Mouse (Mus musculus) neural tube, embryonic 15.5 days (tissue): ENCODE results near the gene Col5a1. TPM values are rescaled to one million over a fixed set of nuclear protein-coding genes. Genes with fewer than 3 reads are reported as not detected.

Source experiments
- ATAC-seq: fragments of 200-750 bp; cut with Nextera tagmentation; 2 replicates; pipeline ENCODE4 v1.8.0; 2017; ENCODE audit warnings: mild to moderate bottlenecking, moderate TSS enrichment, moderate library complexity; ENCODE audit not compliant: low FRiP score
- H3K27ac ChIP-seq: fragments of 300-500 bp; sonication (generic); replicated peaks from 2 replicates; pipeline ENCODE4 v1.5.1; 2015; ENCODE audit warnings: mild to moderate bottlenecking, inconsistent platforms
- H3K27me3 ChIP-seq: fragments of 300-500 bp; sonication (generic); replicated peaks from 2 replicates; pipeline ENCODE4 v1.6.1; 2015; ENCODE audit warnings: inconsistent platforms
- H3K36me3 ChIP-seq: fragments of 300-500 bp; sonication (generic); 2 replicates; pipeline ENCODE4 v1.6.1; 2015; ENCODE audit warnings: inconsistent platforms
- H3K4me1 ChIP-seq: fragments of 300-500 bp; sonication (generic); 2 replicates; pipeline ENCODE4 v1.6.1; 2015; ENCODE audit warnings: inconsistent platforms
- H3K4me2 ChIP-seq: fragments of 300-500 bp; sonication (generic); 2 replicates; pipeline ENCODE4 v1.6.1; 2015; ENCODE audit warnings: inconsistent platforms, mild to moderate bottlenecking, moderate library complexity
- H3K4me3 ChIP-seq: fragments of 300-500 bp; sonication (generic); replicated peaks from 2 replicates; pipeline ENCODE4 v1.5.1; 2015; ENCODE audit warnings: mild to moderate bottlenecking, inconsistent platforms
- H3K9ac ChIP-seq: fragments of 300-500 bp; sonication (generic); replicated peaks from 2 replicates; pipeline ENCODE4 v1.6.1; 2015; ENCODE audit warnings: mild to moderate bottlenecking, inconsistent platforms
- H3K9me3 ChIP-seq: fragments of 300-500 bp; sonication (generic); replicated peaks from 2 replicates; pipeline ENCODE4 v1.6.1; 2016; ENCODE audit warnings: inconsistent platforms
- WGBS: fragments of 180-500 bp; shearing (Covaris S2); methylation state at CpG from one replicate; pipeline ENCODE4 v1.1.7; 2015; ENCODE audit warnings: mixed read lengths; 5-methylcytosine and 5-hydroxymethylcytosine counted together
- polyA plus RNA-seq: library from polyadenylated mRNA; unstranded; fragments of >200 nt; fragmentation: Nextera tagmentation; extraction: Ambion mirVana; gene quantifications from 2 replicates; pipeline ENCODE4 v1.2.1, GENCODE M21; 2015

The Col5a1 gene
- 21.5 and 29.0 TPM in 2 replicates for polyA plus RNA-seq

GRCm38 (mm10) chr2:27886148-27886551 lies at the start of gene Col5a1:
Gene Col5a1, plus strand, starts transcription at chr2:27886425.
- H3K9ac ChIP-seq, result peak within 1 kb of the TSS; percentile 53

DNA sequence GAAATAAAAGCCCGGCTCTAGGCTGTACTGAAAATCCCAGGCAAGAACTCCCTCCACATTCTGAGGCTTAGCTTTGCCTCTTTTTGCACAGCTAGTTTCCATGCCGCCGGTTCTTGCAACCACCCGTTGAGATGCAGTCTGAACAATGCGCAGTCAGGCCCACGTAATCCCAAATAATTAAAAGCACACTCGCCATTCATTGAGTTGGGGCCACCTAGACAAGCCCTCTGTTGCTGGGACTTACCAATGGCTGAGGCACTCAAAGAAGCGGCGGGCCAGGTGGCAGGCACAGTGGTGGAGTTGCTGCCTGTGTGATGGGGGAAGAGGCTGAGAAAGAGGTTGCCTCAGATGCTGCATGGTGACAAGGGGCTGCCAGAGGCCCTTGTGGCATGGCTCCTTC lies 48.1 kb upstream of the Col5a1 start:
- Histone ChIP-seq H3K27ac (no peak overlapping the region), H3K9ac (no peak overlapping the region), H3K27me3 (no peaks in the 10 kb centered on the region), H3K4me3 (no peak overlapping the region), H3K4me2 (no peak overlapping the region), H3K4me1 (peaks cover 14% of the 10 kb centered on the region), H3K9me3 (no peaks in the 10 kb centered on the region), H3K36me3 (no peaks in the 10 kb centered on the region)
- ATAC-seq, result no peak
- WGBS, result 68% methylated on average over 9 of the region's 9 CpGs

More at GRCm38 (mm10) chr2:27886148-27886551, at the start of gene Col5a1:
- WGBS, result under 1% methylated on average over 42 of the region's 45 CpGs
- peak; percentile 87 for ATAC-seq
- H3K36me3 ChIP-seq, result no peaks in the 10 kb centered on the region
- peak within 1 kb of the TSS; percentile 71 for H3K27ac ChIP-seq
- H3K9me3 ChIP-seq, result no peaks in the 10 kb centered on the region
- peak within 1 kb of the TSS; percentile 99 for H3K4me2 ChIP-seq
- peak within 1 kb of the TSS; percentile 58 for H3K4me3 ChIP-seq
- peaks cover 35% of the 10 kb centered on the region for H3K27me3 ChIP-seq
- peaks cover 42% of the 10 kb centered on the region for H3K4me1 ChIP-seq

DNA sequence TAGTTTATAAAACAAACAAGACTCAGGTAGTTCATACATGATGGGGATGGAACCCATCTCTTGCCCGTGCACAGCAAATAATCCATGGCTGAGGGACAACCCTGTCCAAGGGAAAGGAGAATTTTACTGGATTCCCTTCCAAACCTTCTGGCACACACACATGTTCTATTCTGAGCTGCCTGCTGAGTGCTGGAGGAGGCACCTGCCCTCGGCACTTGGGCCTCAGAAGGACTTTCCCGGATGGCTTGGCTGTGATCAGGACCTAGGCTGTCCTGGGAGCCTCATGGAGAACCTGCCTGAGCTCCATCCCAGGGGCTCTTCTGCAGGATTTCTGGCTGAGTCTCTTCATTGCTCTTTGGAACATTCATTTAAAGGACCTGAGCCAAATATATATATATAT lies 45.3 kb upstream of the Col5a1 start:
- H3K4me2 ChIP-seq, result no peak overlapping the region
- H3K36me3 ChIP-seq, result no peaks in the 10 kb centered on the region
- 73% methylated on average over 3 of the region's 3 CpGs for WGBS
- no peak for ATAC-seq
- peaks cover 6% of the 10 kb centered on the region for H3K4me1 ChIP-seq
- no peak overlapping the region for H3K4me3 ChIP-seq
- no peak overlapping the region for H3K27ac ChIP-seq
- no peaks in the 10 kb centered on the region for H3K27me3 ChIP-seq
- no peaks in the 10 kb centered on the region for H3K9me3 ChIP-seq
- no peak overlapping the region for H3K9ac ChIP-seq

GRCm38 (mm10) chr2:27842893-27843292 lies 43.3 kb upstream of the Col5a1 start:
- Histone ChIP-seq H3K4me2 (no peak overlapping the region), H3K36me3 (no peaks in the 10 kb centered on the region), H3K9me3 (no peaks in the 10 kb centered on the region), H3K4me1 (no peaks in the 10 kb centered on the region), H3K9ac (no peak overlapping the region), H3K27ac (no peak overlapping the region), H3K27me3 (no peaks in the 10 kb centered on the region), H3K4me3 (no peak overlapping the region)
- WGBS, result 79% methylated on average over 13 of the region's 13 CpGs
- ATAC-seq, result no peak

DNA sequence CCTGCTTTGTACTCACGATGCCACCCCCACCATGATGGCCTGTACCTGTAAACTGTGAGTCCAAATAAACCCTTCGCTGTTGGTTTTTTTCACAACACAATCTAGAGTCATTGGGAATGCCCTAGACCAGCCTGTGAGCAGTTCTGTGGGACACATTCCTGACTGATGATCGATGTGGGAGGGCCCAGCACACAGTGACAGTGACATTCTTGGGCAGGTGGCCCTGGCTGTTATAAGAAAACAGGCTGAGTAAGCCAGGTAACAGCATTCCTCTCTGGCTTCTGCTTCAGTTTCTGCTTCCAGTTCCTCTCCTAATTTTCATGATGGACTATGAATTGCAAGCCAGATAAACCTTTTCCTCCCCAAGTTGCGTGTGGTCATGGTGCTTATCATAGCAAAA lies 41.3 kb upstream of the Col5a1 start:
- 90% methylated on average over 4 of the region's 4 CpGs for WGBS
- no peak for ATAC-seq
- H3K9me3 ChIP-seq, result no peaks in the 10 kb centered on the region
- H3K9ac ChIP-seq, result no peak overlapping the region
- H3K27ac ChIP-seq, result no peak overlapping the region
- H3K27me3 ChIP-seq, result no peaks in the 10 kb centered on the region
- no peak overlapping the region for H3K4me3 ChIP-seq
- no peaks in the 10 kb centered on the region for H3K36me3 ChIP-seq
- no peak overlapping the region for H3K4me2 ChIP-seq
- no peaks in the 10 kb centered on the region for H3K4me1 ChIP-seq

DNA sequence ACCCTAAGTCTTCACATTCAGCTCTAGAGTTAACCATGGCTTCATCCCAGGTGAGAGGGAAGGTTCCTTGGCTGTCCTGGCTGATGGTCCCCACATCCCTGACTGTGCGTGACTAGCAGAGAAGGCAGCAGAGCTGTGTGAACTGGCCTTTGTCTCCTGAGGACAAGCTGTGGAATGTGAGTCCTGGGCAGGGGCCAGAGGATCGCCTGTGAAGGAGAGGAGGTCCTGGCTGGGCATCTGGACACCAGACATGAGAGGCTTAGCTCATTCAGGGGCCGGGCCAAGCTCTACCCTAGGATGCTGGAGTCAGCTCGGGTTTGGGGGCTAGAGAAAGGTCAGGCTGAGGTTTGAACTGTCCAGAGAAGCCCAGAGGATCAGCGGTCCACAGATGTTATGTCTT lies 39.2 kb upstream of the Col5a1 start:
- Histone ChIP-seq H3K4me3 (no peak overlapping the region), H3K4me2 (no peak overlapping the region), H3K27ac (no peak overlapping the region), H3K27me3 (no peaks in the 10 kb centered on the region), H3K9me3 (no peaks in the 10 kb centered on the region), H3K9ac (no peak overlapping the region), H3K4me1 (no peaks in the 10 kb centered on the region), H3K36me3 (no peaks in the 10 kb centered on the region)
- ATAC-seq, result no peak
- 79% methylated on average over 5 of the region's 5 CpGs for WGBS

- Histone ChIP-seq H3K27me3 (no peaks in the 10 kb centered on the region), H3K9ac (no peak overlapping the region), H3K36me3 (no peaks in the 10 kb centered on the region), H3K9me3 (no peaks in the 10 kb centered on the region), H3K4me1 (no peaks in the 10 kb centered on the region), H3K4me2 (no peak overlapping the region), H3K4me3 (no peak overlapping the region), H3K27ac (no peak overlapping the region)
- ATAC-seq, result no peak
- whole genome bisulfite sequencing, result 65% methylated on average over 7 of the region's 7 CpGs
These were observed 38.3 kb upstream of the Col5a1 start for GRCm38 (mm10) chr2:27847851-27848435.

DNA sequence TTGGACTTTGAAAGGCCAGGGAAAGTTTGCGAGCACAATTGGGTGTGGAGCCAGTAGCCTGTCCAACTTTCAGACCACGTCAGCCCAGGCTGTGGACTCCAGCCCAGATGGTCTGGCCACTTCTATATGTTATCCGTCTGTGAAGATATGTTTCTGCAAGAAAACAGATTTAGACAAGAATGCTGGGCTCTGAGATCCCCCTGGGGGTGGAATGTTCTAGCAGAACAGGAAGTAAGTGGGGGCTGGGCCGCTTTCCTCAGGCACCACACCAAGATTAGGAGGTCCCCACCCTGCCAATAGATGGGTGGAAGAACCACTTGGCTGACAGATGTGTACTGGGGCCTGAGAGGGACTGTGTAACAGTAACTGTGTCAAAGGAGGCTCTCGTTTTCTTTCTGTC lies 37.8 kb upstream of the Col5a1 start:
- Histone ChIP-seq H3K9ac (no peak overlapping the region), H3K9me3 (no peaks in the 10 kb centered on the region), H3K27ac (no peak overlapping the region), H3K4me1 (no peaks in the 10 kb centered on the region), H3K27me3 (no peaks in the 10 kb centered on the region), H3K4me3 (no peak overlapping the region), H3K4me2 (no peak overlapping the region), H3K36me3 (no peaks in the 10 kb centered on the region)
- WGBS, result 83% methylated on average over 5 of the region's 5 CpGs
- no peak for ATAC-seq

GRCm38 (mm10) chr2:27858348-27858903 lies 27.8 kb upstream of the Col5a1 start:
- H3K9ac ChIP-seq, result no peak overlapping the region
- H3K27me3 ChIP-seq, result no peaks in the 10 kb centered on the region
- no peaks in the 10 kb centered on the region for H3K36me3 ChIP-seq
- no peak overlapping the region for H3K4me3 ChIP-seq
- WGBS, result 56% methylated on average over 9 of the region's 9 CpGs
- peaks cover 5% of the 10 kb centered on the region; the same call in 1 of the 2 replicates for H3K4me1 ChIP-seq
- H3K4me2 ChIP-seq, result no peak overlapping the region
- H3K9me3 ChIP-seq, result no peaks in the 10 kb centered on the region
- no peak overlapping the region for H3K27ac ChIP-seq
- ATAC-seq, result no peak

DNA sequence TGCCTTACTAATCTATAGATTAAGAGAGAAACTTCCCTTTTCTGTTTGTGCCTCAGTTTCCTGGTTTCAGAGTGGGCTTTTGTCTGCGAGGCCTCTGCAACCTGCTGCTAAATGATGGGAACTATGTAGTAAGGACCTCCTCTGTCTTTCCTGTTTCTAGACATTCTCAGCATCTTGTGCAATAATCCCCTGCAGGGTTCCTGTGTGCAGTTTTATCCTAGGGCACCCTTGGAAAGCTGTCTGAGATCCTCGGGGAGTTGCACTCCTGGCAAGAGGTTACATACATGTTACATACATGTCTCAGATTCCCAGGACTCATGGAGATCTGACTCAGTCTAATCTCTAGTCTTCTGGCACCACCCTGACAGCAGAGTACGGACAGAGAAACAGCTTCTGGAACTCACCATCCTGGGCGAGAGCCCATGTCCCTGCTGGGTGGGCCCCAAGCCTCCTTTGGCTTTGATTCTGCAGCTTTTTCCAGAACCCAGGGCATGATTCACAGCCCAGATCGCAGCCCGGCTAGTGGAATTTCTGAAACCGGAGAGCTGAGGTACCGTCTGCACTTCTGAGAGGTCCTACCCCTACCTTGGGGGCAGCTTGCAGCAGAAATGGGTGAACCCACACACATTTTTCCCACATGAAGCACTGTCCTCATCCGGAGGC lies 24.5 kb upstream of the Col5a1 start:
- no peak overlapping the region for H3K4me2 ChIP-seq
- ATAC-seq, result no peak
- H3K4me3 ChIP-seq, result no peak overlapping the region
- no peaks in the 10 kb centered on the region for H3K36me3 ChIP-seq
- WGBS, result 87% methylated on average over 9 of the region's 9 CpGs
- peaks cover 5% of the 10 kb centered on the region; the same call in 1 of the 2 replicates for H3K4me1 ChIP-seq
- H3K9me3 ChIP-seq, result no peaks in the 10 kb centered on the region
- H3K9ac ChIP-seq, result no peak overlapping the region
- H3K27me3 ChIP-seq, result no peaks in the 10 kb centered on the region
- no peak overlapping the region for H3K27ac ChIP-seq

DNA sequence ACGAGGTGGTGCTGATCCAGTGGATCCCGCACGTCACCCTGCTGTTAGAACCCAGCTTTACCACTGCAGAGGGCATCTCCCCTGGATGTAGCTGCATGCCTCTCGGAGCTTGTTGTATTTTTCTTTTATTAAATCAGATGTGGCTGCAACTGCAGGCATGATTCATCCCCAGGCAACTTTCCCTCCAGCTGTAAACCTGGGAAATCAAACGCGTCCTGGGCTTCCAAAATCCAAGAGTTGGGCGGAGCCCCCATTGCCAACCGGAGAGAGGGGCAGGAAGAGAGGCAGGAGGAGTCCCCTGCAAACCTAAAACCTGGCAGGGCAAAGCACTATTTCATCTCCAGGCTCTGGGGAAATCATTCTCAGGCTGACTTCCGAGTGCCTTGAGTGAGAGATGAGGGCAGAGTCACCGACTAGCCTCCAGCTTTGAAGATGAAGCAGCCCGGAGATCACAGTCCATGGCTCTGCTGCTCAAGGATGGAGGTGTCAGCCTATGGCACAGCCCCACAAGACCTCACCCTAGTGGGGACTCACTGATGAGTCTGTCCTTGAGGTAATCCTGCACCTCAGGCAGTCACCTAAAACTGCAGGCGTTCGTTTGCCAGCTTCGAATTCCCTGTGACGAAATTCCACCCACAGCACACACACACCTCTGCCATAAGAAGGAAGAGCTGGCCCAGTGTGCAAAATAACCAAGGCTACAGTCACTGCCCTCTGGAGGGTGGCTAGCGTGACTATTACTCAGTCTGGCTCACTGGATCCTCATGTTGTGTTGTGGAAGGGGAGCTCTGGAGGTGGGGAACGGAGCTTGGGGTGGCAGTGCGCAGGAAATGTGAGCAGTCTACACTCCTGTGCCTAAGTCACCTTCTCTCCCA lies 21.5 kb upstream of the Col5a1 start:
- Histone ChIP-seq H3K9me3 (no peaks in the 10 kb centered on the region), H3K27ac (no peak overlapping the region), H3K9ac (no peak overlapping the region), H3K4me2 (no peak overlapping the region), H3K36me3 (no peaks in the 10 kb centered on the region), H3K27me3 (no peaks in the 10 kb centered on the region), H3K4me3 (no peak overlapping the region), H3K4me1 (no peaks in the 10 kb centered on the region)
- ATAC-seq, result no peak
- WGBS, result 80% methylated on average over 18 of the region's 18 CpGs
